Mouse (Mus musculus) megakaryocyte, embryonic 14.5 days (primary cell): Measurements from ENCODE around the gene Ifit3b.

ENCODE experiments used
- FLI1 ChIP-seq: IDR thresholded peaks from 2 replicates; pipeline ENCODE4 v1.6.1; 2012; ENCODE audit warnings: low read length, inconsistent platforms, mixed read lengths
- GATA1 ChIP-seq: IDR thresholded peaks from 3 replicates; pipeline ENCODE4 v1.6.1; 2012; ENCODE audit warnings: mixed read lengths, low read length, inconsistent platforms, borderline replicate concordance

DNA sequence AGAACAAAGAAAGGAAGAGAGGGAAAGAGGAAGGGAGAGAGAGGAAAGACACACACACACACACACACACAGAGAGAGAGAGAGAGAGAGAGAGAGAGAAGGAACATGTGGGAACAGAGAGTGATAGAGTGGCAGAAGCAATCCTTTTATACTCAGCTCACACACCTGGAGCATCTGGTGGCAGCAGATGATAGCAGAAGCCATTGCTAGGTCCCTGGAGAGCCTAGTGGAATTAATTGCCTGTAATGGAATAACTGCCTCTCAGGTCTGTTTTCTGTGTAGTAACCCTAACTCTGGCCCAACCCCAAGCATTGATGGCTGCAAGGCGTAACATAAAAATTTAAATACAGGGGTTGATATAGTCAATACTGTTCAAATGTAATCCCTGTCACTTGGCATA is 36.7 kb upstream of the Ifit3b start:
- TF ChIP-seq GATA1 (no peak), FLI1 (no peak)
